Mouse (Mus musculus) midbrain, embryonic 11.5 days (tissue): Measurements from ENCODE around the gene Kcnmb3. TPM values are rescaled to one million over a fixed set of nuclear protein-coding genes. Genes with fewer than 3 reads are reported as not detected.
A peak's percentile ranks its signal among the peaks of the same experiment; 100 is the strongest.

Experiments
- ATAC-seq: fragments of 200-750 bp; cut with Nextera tagmentation; 2 replicates; pipeline ENCODE4 v1.8.0; 2017; ENCODE audit warnings: moderate TSS enrichment, moderate library complexity; ENCODE audit not compliant: low FRiP score
- DNase-seq: peaks from one replicate; pipeline ENCODE4 v3.0.0; 2015; ENCODE audit warnings: low spot score; ENCODE audit errors: missing footprints
- H3K27ac ChIP-seq: fragments of 300-500 bp; sonication (generic); 2 replicates; pipeline ENCODE4 v1.5.1; 2014; ENCODE audit warnings: low read depth, low read length
- H3K27me3 ChIP-seq: fragments of 300-500 bp; sonication (generic); 2 replicates; pipeline ENCODE4 v1.6.1; 2014; ENCODE audit warnings: mild to moderate bottlenecking, low read length, moderate library complexity, mixed read lengths; ENCODE audit not compliant: control insufficient read depth, insufficient read depth
- H3K36me3 ChIP-seq: fragments of 300-500 bp; sonication (generic); 2 replicates; pipeline ENCODE4 v1.6.1; 2014; ENCODE audit warnings: mild to moderate bottlenecking, low read length, moderate library complexity, mixed read lengths; ENCODE audit not compliant: control insufficient read depth, insufficient read depth
- H3K4me1 ChIP-seq: fragments of 300-500 bp; sonication (generic); 2 replicates; pipeline ENCODE4 v1.6.1; 2014; ENCODE audit warnings: low read length; ENCODE audit not compliant: control insufficient read depth, insufficient read depth
- H3K4me2 ChIP-seq: fragments of 300-500 bp; sonication (generic); 2 replicates; pipeline ENCODE4 v1.6.1; 2014; ENCODE audit warnings: mild to moderate bottlenecking, moderate library complexity
- H3K4me3 ChIP-seq: fragments of 300-500 bp; sonication (generic); 2 replicates; pipeline ENCODE4 v1.5.1; 2014; ENCODE audit warnings: low read depth, low read length
- H3K9ac ChIP-seq: fragments of 300-500 bp; sonication (generic); 2 replicates; pipeline ENCODE4 v1.6.1; 2014; ENCODE audit warnings: low read length
- H3K9me3 ChIP-seq: fragments of 300-500 bp; sonication (generic); 2 replicates; pipeline ENCODE4 v1.6.1; 2016; ENCODE audit warnings: low read length; ENCODE audit not compliant: control insufficient read depth
- WGBS: fragments of 180-500 bp; shearing (Covaris S2); extraction: QIAGEN DNeasy Blood & Tissue Kit; methylation state at CpG from one replicate; pipeline ENCODE4 v1.1.7; 2014; 5-methylcytosine and 5-hydroxymethylcytosine counted together
- polyA plus RNA-seq: library from polyadenylated mRNA; unstranded; fragments of >200 nt; fragmentation: Nextera tagmentation; extraction: Ambion mirVana; gene quantifications from 2 replicates; pipeline ENCODE4 v1.2.1, GENCODE M21; 2014

The Kcnmb3 gene
- 0.08 and 0.15 TPM in 2 replicates for polyA plus RNA-seq

DNA sequence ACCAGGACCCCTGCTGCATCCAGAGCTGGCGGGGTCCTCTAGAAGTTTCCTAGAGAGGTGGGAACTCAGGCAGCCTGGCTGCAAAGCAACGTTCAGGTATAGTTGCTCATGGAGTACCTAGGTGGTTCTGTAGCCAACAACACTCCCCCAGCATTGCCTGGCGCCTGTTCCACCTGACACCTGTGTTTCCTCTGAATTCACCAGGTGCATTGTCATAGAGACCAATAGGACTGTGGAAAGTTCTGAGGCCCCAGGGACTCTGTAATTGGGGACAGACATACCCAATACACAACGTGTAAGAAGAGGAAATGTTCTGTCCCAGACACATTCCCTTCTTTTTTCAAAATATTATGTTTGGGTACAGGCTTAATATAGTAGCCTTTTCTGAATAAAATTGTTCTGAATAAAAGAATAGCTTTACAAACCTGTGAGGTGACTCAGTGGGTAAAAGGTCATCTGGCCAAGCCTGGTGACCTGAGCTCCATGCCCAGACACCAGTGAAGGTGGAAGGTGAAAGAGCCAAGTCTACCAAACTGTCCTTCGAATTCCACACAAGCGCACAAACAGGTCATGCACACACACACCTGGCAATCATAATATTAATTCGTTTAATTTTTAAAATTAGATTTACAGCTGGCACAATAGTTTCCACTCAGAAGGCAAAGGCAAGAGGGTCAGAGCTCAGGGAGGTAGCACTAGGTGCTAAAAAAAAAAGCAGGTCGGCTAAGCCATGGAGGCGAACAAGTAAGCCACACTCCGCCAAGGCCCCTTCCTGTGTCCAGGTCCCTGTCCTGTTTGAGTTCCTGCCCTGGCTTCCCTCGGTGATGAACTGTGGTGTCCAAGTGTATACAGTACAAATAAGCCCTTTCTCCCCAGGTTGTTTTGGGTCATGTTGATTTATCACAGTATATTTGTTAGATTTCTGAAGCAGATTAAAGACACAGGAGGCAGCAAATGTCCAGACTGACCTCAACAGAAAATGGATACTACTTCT, at the start of gene Kcnmb3:
Kcnmb3 (minus strand) TSS at position 135 of the 994 bp plus-strand sequence.
- ATAC-seq (no peak), DNase-seq (peak; percentile 31)
- Histone ChIP-seq H3K4me3 (no peak within 1 kb of the TSS), H3K27ac (no peak within 1 kb of the TSS), H3K4me2 (no peak within 1 kb of the TSS), H3K9ac (no peak within 1 kb of the TSS), H3K4me1 (peaks cover 11% of the 10 kb centered on the region; the same call in 1 of the 2 replicates), H3K9me3 (no peaks in the 10 kb centered on the region), H3K36me3 (no peaks in the 10 kb centered on the region), H3K27me3 (no peaks in the 10 kb centered on the region)
- WGBS, result 85% methylated on average over 11 of the region's 11 CpGs

DNA sequence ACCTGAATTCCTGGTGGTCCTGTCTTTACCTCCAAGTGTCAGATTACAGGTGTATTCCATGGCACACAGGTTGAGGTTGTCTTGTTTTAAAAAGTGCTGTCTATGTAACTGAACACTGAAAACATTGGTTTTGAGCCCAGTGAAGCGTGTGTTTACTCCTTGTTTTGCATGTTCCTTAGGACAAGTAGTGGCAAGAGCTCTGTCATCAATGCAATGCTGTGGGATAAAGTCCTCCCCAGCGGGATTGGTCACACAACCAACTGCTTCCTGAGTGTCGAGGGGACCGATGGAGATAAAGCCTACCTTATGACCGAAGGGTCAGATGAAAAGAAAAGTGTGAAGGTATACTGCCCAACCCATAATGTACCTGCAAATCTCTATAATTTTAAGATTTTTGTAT, 46.1 kb upstream of the Kcnmb3 start:
- H3K36me3 ChIP-seq, result peaks cover 3% of the 10 kb centered on the region; the same call in 1 of the 2 replicates
- WGBS, result 91% methylated on average over 5 of the region's 5 CpGs
- H3K9me3 ChIP-seq, result no peaks in the 10 kb centered on the region
- H3K4me2 ChIP-seq, result no peak overlapping the region
- no peak overlapping the region for H3K9ac ChIP-seq
- H3K27ac ChIP-seq, result no peak overlapping the region
- H3K27me3 ChIP-seq, result no peaks in the 10 kb centered on the region
- no peaks in the 10 kb centered on the region for H3K4me1 ChIP-seq
- DNase-seq (no peak), ATAC-seq (no peak)
- no peak overlapping the region for H3K4me3 ChIP-seq

DNA sequence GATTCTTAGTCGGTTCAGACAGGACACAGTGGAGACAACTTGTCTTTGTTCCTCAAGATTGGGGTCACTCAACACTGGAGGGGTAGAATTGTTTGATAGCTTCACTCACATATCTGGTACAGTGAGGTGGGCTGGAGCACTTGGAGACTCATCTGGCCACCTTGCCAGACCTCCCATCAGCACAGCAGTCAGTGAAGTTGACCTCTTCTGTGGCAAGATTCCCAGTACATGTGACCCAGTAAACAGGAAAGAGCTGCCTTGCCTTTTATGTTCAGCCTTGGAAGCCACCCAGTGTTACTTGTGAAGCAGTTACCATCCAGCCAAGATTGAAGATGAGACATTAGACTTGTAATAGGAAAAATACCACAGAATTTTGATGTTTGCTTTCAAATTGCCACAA, 45.5 kb upstream of the Kcnmb3 start:
- WGBS, result 70% methylated on average over 1 of the region's 1 CpGs
- no peaks in the 10 kb centered on the region for H3K9me3 ChIP-seq
- H3K9ac ChIP-seq, result no peak overlapping the region
- H3K27ac ChIP-seq, result no peak overlapping the region
- no peak overlapping the region for H3K4me3 ChIP-seq
- no peak overlapping the region for H3K4me2 ChIP-seq
- DNase-seq, result no peak
- H3K36me3 ChIP-seq, result peaks cover 3% of the 10 kb centered on the region; the same call in 1 of the 2 replicates
- no peaks in the 10 kb centered on the region for H3K4me1 ChIP-seq
- no peaks in the 10 kb centered on the region for H3K27me3 ChIP-seq
- ATAC-seq, result no peak

DNA sequence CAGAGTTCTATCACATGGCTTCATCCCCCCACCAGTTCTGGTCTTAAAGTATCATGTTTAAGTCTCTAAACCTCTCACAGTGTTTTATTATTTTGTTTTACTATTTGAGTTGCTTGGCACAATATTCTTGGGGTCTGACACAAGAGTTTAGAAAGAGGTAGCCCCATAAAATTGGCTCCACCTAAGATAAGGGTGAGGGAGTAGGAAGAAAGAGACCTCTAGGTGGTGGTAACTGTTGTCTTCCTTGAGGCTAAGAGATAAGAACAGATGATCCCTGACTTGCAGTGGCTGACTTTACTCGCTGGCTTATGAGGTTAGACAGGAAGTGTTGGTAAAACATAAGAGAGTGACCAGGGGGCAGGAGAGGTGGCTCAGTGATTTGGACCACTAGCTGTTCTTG, 43.7 kb upstream of the Kcnmb3 start:
- DNase-seq (no peak), ATAC-seq (no peak)
- no peak overlapping the region for H3K4me3 ChIP-seq
- no peaks in the 10 kb centered on the region for H3K27me3 ChIP-seq
- no peaks in the 10 kb centered on the region for H3K9me3 ChIP-seq
- peaks cover 3% of the 10 kb centered on the region; the same call in 1 of the 2 replicates for H3K36me3 ChIP-seq
- WGBS, result 67% methylated on average over 1 of the region's 1 CpGs
- H3K9ac ChIP-seq, result no peak overlapping the region
- no peaks in the 10 kb centered on the region for H3K4me1 ChIP-seq
- H3K27ac ChIP-seq, result no peak overlapping the region
- H3K4me2 ChIP-seq, result no peak overlapping the region

GRCm38 (mm10) chr3:32530041-32530440, 38.0 kb upstream of the Kcnmb3 start:
- H3K27me3 ChIP-seq, result no peaks in the 10 kb centered on the region
- peak overlapping the region; percentile 71 for H3K4me2 ChIP-seq
- no peaks in the 10 kb centered on the region for H3K4me1 ChIP-seq
- no peak overlapping the region for H3K27ac ChIP-seq
- peak overlapping the region; percentile 87 for H3K4me3 ChIP-seq
- H3K36me3 ChIP-seq, result peaks cover 3% of the 10 kb centered on the region; the same call in 1 of the 2 replicates
- H3K9me3 ChIP-seq, result no peaks in the 10 kb centered on the region
- H3K9ac ChIP-seq, result peak overlapping the region; percentile 81; the same call in 1 of the 2 replicates
- DNase-seq (no peak), ATAC-seq (no peak)
- 15% methylated on average over 5 of the region's 5 CpGs for WGBS

DNA sequence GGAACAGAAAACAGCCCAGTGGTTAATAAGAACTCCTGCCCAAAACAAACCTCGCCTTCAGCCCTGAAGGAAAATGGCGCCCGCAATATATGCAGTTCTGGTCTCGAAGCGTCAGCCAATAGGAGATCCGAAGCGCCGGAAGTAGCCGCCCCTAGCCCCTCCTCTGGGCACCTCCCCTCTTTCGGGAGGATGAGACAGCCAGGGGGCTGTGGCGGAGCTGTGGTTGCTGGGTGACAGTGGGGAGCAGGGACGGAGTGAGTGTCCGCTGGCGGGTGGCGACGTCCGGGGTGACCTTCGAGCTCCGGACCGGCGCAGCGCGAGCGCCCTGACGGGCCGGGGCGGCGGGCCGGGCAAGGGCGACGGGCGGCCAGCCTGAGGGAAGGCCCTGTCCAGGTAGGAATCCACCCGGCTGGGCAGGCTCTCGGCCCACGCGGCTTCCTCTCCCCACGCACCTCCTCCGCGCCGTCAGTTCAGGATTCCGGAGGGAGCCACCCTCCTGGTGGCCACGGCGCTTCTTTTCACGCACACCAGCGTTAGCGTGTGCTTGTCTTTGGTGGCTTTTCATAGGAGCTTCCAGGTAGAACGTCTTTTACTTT, 37.4 kb upstream of the Kcnmb3 start, which contains the start of gene Mfn1:
Mfn1 (plus strand) TSS at position 163 of the 596 bp plus-strand sequence.
- Histone ChIP-seq H3K4me1 (no peaks in the 10 kb centered on the region), H3K36me3 (peaks cover 3% of the 10 kb centered on the region; the same call in 1 of the 2 replicates), H3K27me3 (no peaks in the 10 kb centered on the region), H3K9ac (peak within 1 kb of the TSS; percentile 81), H3K4me2 (peak within 1 kb of the TSS; percentile 71), H3K9me3 (no peaks in the 10 kb centered on the region), H3K27ac (peak within 1 kb of the TSS; percentile 35; the same call in 1 of the 2 replicates), H3K4me3 (peak within 1 kb of the TSS; percentile 87)
- DNase-seq, result peak; percentile 97
- ATAC-seq, result peak; percentile 100
- WGBS, result under 1% methylated on average over 46 of the region's 47 CpGs

DNA sequence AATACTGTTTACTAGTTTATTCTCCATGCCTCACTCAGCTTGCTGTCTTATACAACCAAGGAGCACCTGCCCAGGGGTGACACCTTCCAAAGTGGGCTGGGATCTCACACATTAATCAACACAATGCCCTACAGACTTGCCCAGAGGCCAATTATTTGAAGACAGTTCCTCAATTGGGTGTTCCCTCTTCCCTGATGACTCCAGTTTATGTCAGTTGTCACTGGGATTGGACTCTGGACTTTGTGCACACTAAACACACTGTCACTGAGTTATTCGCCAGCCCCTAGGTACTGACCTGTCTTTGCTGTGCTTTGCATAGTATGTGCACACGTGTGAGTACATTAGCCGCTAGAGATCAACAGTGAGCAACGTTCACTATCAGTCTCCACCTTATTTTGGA, 35.1 kb upstream of the Kcnmb3 start:
- 90% methylated on average over 4 of the region's 4 CpGs for WGBS
- no peak for DNase-seq

GRCm38 (mm10) chr3:32513528-32513927, 21.5 kb upstream of the Kcnmb3 start:
- Histone ChIP-seq H3K9me3 (no peaks in the 10 kb centered on the region), H3K4me2 (no peak overlapping the region), H3K4me3 (no peak overlapping the region), H3K4me1 (peaks cover 13% of the 10 kb centered on the region; the same call in 1 of the 2 replicates), H3K36me3 (peaks cover 5% of the 10 kb centered on the region; the same call in 1 of the 2 replicates), H3K27me3 (no peaks in the 10 kb centered on the region), H3K9ac (no peak overlapping the region), H3K27ac (no peak overlapping the region)
- ATAC-seq, result no peak
- DNase-seq, result no peak

More for the DNA sequence above, 35.1 kb upstream of the Kcnmb3 start:
- Histone ChIP-seq H3K4me1 (no peaks in the 10 kb centered on the region), H3K4me2 (no peak overlapping the region), H3K9me3 (no peaks in the 10 kb centered on the region), H3K27me3 (no peaks in the 10 kb centered on the region), H3K9ac (no peak overlapping the region), H3K27ac (no peak overlapping the region), H3K4me3 (no peak overlapping the region), H3K36me3 (peaks cover 11% of the 10 kb centered on the region; the same call in 1 of the 2 replicates)
- no peak for ATAC-seq
